Mouse (Mus musculus) layer of hippocampus, adult 8-10 months (tissue): ENCODE data around the gene Sparcl1. TPM values are rescaled to one million over a fixed set of nuclear protein-coding genes. Genes with fewer than 3 reads are reported as not detected.
A peak's percentile ranks its signal among the peaks of the same experiment; 100 is the strongest.

Source experiments
- DNase-seq, 2 experiments: peaks; one replicate each; pipeline ENCODE4 v3.0.0; 2022; ENCODE audit warnings: low spot score in 2 of 2
- total RNA-seq, 4 experiments: library from RNA; stranded (reverse); gene quantifications; 2 replicates each; pipeline ENCODE4 v1.2.4; 2022

The Sparcl1 gene
- total RNA-seq, 4 experiments from 2014 or later, result 1,478 to 1,666 (median 1,550) TPM

GRCm38 (mm10) chr5:104062773-104063551 is 50.6 kb downstream of the Sparcl1 start:
- DNase-seq, result no peak

GRCm38 (mm10) chr5:104061936-104062772 is 51.4 kb downstream of the Sparcl1 start:
- DNase-seq, result no peak

GRCm38 (mm10) chr5:104060429-104060828 is 53.1 kb downstream of the Sparcl1 start:
- DNase-seq, result no peak

GRCm38 (mm10) chr5:104059628-104060027 is 53.9 kb downstream of the Sparcl1 start:
- DNase-seq, result no peak

GRCm38 (mm10) chr5:104058021-104058420 is 55.5 kb downstream of the Sparcl1 start:
- no peak for DNase-seq

GRCm38 (mm10) chr5:104056295-104056694 is 57.2 kb downstream of the Sparcl1 start:
- DNase-seq, result no peak

- DNase-seq, result no peak
These were observed 57.7 kb downstream of the Sparcl1 start for GRCm38 (mm10) chr5:104055816-104056215.

GRCm38 (mm10) chr5:104054938-104055337 is 58.6 kb downstream of the Sparcl1 start:
- DNase-seq, result no peak

- no peak for DNase-seq
These were observed 60.6 kb downstream of the Sparcl1 start for GRCm38 (mm10) chr5:104052956-104053355.

GRCm38 (mm10) chr5:104048139-104048538 is 65.4 kb downstream of the Sparcl1 start:
- no peak for DNase-seq

- DNase-seq, result no peak
These were observed 66.1 kb downstream of the Sparcl1 start for GRCm38 (mm10) chr5:104047200-104048105.

GRCm38 (mm10) chr5:104046256-104047199 is 67.0 kb downstream of the Sparcl1 start, which contains the start of gene Nudt9:
Nudt9 (plus strand) TSS chr5:104046306.
- peak; percentile 97 to 98 for DNase-seq

- DNase-seq, result no peak
These were observed 69.8 kb downstream of the Sparcl1 start for GRCm38 (mm10) chr5:104043704-104044103.

GRCm38 (mm10) chr5:104042906-104043305 is 70.6 kb downstream of the Sparcl1 start:
- no peak for DNase-seq

GRCm38 (mm10) chr5:104039154-104039932 is 74.2 kb downstream of the Sparcl1 start:
- DNase-seq, result peak in 1 of 2 experiments; percentile 50

- DNase-seq, result no peak
These were observed 76.8 kb downstream of the Sparcl1 start for GRCm38 (mm10) chr5:104036686-104037085.

GRCm38 (mm10) chr5:104035824-104036223 is 77.7 kb downstream of the Sparcl1 start:
- no peak for DNase-seq

GRCm38 (mm10) chr5:104035066-104035465 is 78.5 kb downstream of the Sparcl1 start:
- no peak for DNase-seq

GRCm38 (mm10) chr5:104032434-104033097 is 81.0 kb downstream of the Sparcl1 start:
- no peak for DNase-seq
